Mouse (Mus musculus) MEL (cell line): ENCODE data around the gene Btbd35f2. TPM values are rescaled to one million over a fixed set of nuclear protein-coding genes. Genes with fewer than 3 reads are reported as not detected.
"Not testable (repeated sequence)": the region's sequence is repeated elsewhere in the genome, so short reads cannot be mapped to it uniquely, and the experiment has no call there.

Source experiments
- DNase-seq: peaks from one replicate; pipeline ENCODE4 v3.0.0; 2011; ENCODE audit warnings: low read depth, low spot score
- H3K27ac ChIP-seq: 2 replicates; pipeline ENCODE4 v1.5.1; 2012; ENCODE audit warnings: low read depth, mild to moderate bottlenecking, control low read depth, low read length, moderate library complexity; ENCODE audit not compliant: control insufficient read depth
- H3K27me3 ChIP-seq, 2 experiments: fragments of 150-350 bp in 1 of 2; sonication (generic) in 1 of 2; 2 replicates each; pipeline ENCODE4 v1.6.1; 2012; ENCODE audit warnings: low read length in 2 of 2, mild to moderate bottlenecking in 2 of 2, improper control_type of control experiment in 1 of 2, moderate library complexity in 1 of 2; ENCODE audit not compliant: insufficient read depth in 2 of 2, control insufficient read depth in 1 of 2
- H3K36me3 ChIP-seq, 2 experiments: 2 replicates each; pipeline ENCODE4 v1.6.1; 2012 to 2014; ENCODE audit warnings: low read length in 2 of 2, improper control_type of control experiment in 1 of 2, inconsistent platforms in 1 of 2, mild to moderate bottlenecking in 1 of 2; ENCODE audit not compliant: insufficient read depth in 2 of 2, control insufficient read depth in 1 of 2
- H3K4me1 ChIP-seq, 2 experiments: fragments of 150-350 bp in 1 of 2; sonication (generic) in 1 of 2; 2 replicates each; pipeline ENCODE4 v1.6.1; 2012; ENCODE audit warnings: low read length in 2 of 2, improper control_type of control experiment in 1 of 2, mild to moderate bottlenecking in 1 of 2; ENCODE audit not compliant: insufficient read depth in 2 of 2, control insufficient read depth in 1 of 2
- H3K4me3 ChIP-seq, 2 experiments: fragments of 150-350 bp in 1 of 2; sonication (generic) in 1 of 2; 2 replicates each; pipeline ENCODE4 v1.5.1; 2012; ENCODE audit warnings: low read depth in 2 of 2, low read length in 2 of 2, mild to moderate bottlenecking in 2 of 2, moderate library complexity in 2 of 2, control low read depth in 1 of 2, improper control_type of control experiment in 1 of 2; ENCODE audit not compliant: control insufficient read depth in 1 of 2, insufficient read depth in 1 of 2
- H3K79me2 ChIP-seq: 2 replicates; pipeline ENCODE4 v1.6.1; 2012; ENCODE audit warnings: mild to moderate bottlenecking, low read length, moderate library complexity; ENCODE audit not compliant: control insufficient read depth, poor library complexity, insufficient read depth
- H3K9ac ChIP-seq: 2 replicates; pipeline ENCODE4 v1.6.1; 2012; ENCODE audit warnings: low read depth, mild to moderate bottlenecking, control low read depth, low read length, moderate library complexity; ENCODE audit not compliant: control insufficient read depth, poor library complexity, severe bottlenecking
- H3K9me3 ChIP-seq: fragments of 150-350 bp; sonication (generic); replicated peaks from 2 replicates; pipeline ENCODE4 v1.6.1; 2012; ENCODE audit warnings: mild to moderate bottlenecking, low read length, improper control_type of control experiment, moderate library complexity; ENCODE audit not compliant: insufficient read depth
- polyA plus RNA-seq, 2 experiments: library from polyadenylated mRNA; stranded (reverse) in 1 of 2; unstranded in 1 of 2; fragments of >175 nt in 1 of 2; fragments of >200 nt in 1 of 2; gene quantifications; 2 replicates each; pipeline versions ENCODE4 v1.2.1 to v1.2.4; 2012; ENCODE audit warnings: low replicate concordance in 2 of 2, low read depth in 1 of 2; ENCODE audit not compliant: insufficient read length in 2 of 2, insufficient read depth in 1 of 2, missing spikeins in 1 of 2
- total RNA-seq: library from RNA; depleted of rRNA; stranded (reverse); fragments of 300-350 nt; gene quantifications from 2 replicates; pipeline ENCODE4 v1.2.3, GENCODE M21; 2012; rRNA removed

Btbd35f2 gene
- total RNA-seq, result not detected in 2 replicates
- polyA plus RNA-seq, result not detected

GRCm38 (mm10) chrX:32278094-32278493 lies at the start of gene Btbd35f2:
Btbd35f2 (plus strand) TSS chrX:32278394.
- not testable (repeated sequence) for H3K27ac ChIP-seq, H3K79me2 ChIP-seq, H3K9me3 ChIP-seq, H3K9ac ChIP-seq, H3K36me3 ChIP-seq, H3K27me3 ChIP-seq, DNase-seq, H3K4me1 ChIP-seq, H3K4me3 ChIP-seq

Other genes with a start within 250 kb of the Btbd35f2 start
- gene Btbd35f22, start 230.6 kb upstream of the Btbd35f2 start, total RNA-seq, result not detected in 2 replicates
- not detected for gene Btbd35f22, start 230.6 kb upstream of the Btbd35f2 start, polyA plus RNA-seq